Mouse (Mus musculus) embryo, embryonic 11 days (tissue): ENCODE results near the gene Zfp579.

Experiments
- DNase-seq: peaks from one replicate; pipeline ENCODE4 v3.0.0-alpha.2; 2015

The Zfp579 gene

GRCm38 (mm10) chr7:4953815-4954445 is 42.0 kb downstream of the Zfp579 start:
- no peak for DNase-seq

GRCm38 (mm10) chr7:4950561-4951342 is 45.2 kb downstream of the Zfp579 start:
- no peak for DNase-seq

GRCm38 (mm10) chr7:4948386-4948785 is 47.6 kb downstream of the Zfp579 start:
- DNase-seq = no peak

- no peak for DNase-seq
These were observed 48.1 kb downstream of the Zfp579 start for GRCm38 (mm10) chr7:4947855-4948254.

GRCm38 (mm10) chr7:4943223-4943815 is 52.6 kb downstream of the Zfp579 start:
- peak; percentile 92 for DNase-seq

- no peak for DNase-seq
These were observed 53.3 kb downstream of the Zfp579 start for GRCm38 (mm10) chr7:4942673-4943072.

- peak; percentile 78 for DNase-seq
These were observed 55.9 kb downstream of the Zfp579 start for GRCm38 (mm10) chr7:4940068-4940479.

GRCm38 (mm10) chr7:4938456-4938855 is 57.5 kb downstream of the Zfp579 start:
- peak; percentile 66 for DNase-seq

GRCm38 (mm10) chr7:4937392-4937791 is 58.6 kb downstream of the Zfp579 start:
- DNase-seq = no peak

GRCm38 (mm10) chr7:4936832-4937231 is 59.1 kb downstream of the Zfp579 start:
- no peak for DNase-seq

GRCm38 (mm10) chr7:4934160-4934914 is 61.6 kb downstream of the Zfp579 start:
- DNase-seq = no peak
